Mouse (Mus musculus) adrenal gland, postnatal 25 days (tissue): ENCODE data around the gene Eif3k. TPM values are rescaled to one million over a fixed set of nuclear protein-coding genes. Genes with fewer than 3 reads are reported as not detected.
"Not testable (repeated sequence)": the region's sequence is repeated elsewhere in the genome, so short reads cannot be mapped to it uniquely, and the experiment has no call there.

Experiments
- DNase-seq: peaks from one replicate; pipeline ENCODE4 v3.0.0; 2021; ENCODE audit warnings: mixed read lengths
- total RNA-seq: library from RNA; stranded (reverse); gene quantifications from 2 replicates; pipeline ENCODE4 v1.2.3, GENCODE M21; 2021

The Eif3k gene
- total RNA-seq, 1 experiment from 2014 or later = 254 TPM

GRCm38 (mm10) chr7:28985207-28985606 is 3.5 kb upstream of the Eif3k start:
- no peak for DNase-seq

DNA sequence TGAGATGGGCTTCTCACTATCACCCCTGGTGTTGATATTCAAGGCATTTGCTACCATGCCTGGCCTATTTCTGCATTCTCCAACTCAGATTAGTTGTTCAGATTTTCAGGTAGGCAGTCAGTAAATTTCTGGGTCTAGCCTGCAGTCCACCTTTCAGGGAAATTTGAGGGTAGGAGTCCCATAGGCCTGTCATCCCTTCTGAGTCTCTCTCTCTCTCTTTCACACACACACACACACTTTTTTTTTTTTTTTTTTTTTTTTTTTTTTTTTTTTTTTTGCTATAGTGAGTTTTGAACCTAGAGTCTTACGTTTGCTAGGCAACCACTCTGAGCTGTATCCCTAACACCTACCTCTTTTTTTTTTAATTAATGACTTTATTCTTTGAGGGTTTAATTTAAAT is 2.8 kb upstream of the Eif3k start:
- DNase-seq = no peak

GRCm38 (mm10) chr7:28983849-28984248 is 2.2 kb upstream of the Eif3k start:
- DNase-seq = no peak

DNA sequence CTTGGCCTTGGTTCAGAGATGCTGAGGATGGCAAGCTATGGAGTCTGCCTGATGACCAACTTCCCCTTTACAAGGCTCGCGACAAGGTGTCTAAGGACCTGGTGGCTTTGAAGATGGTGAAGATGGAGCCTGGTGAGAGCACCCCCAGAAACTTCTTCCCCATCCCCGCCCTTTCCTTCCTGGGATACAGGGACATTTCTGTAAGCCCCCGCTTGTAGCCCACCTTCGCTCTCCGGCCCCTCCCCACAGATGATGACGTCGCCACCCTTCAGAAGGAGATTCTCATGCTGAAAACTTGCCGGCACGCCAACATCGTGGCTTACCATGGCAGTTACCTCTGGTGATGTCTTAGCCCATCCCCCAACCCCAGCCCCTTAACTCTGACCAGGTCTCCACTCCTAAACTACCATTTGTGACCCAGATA is 1.5 kb upstream of the Eif3k start:
- DNase-seq = no peak

GRCm38 (mm10) chr7:28982274-28983013 is 780 bp upstream of the Eif3k start:
- DNase-seq = no peak

DNA sequence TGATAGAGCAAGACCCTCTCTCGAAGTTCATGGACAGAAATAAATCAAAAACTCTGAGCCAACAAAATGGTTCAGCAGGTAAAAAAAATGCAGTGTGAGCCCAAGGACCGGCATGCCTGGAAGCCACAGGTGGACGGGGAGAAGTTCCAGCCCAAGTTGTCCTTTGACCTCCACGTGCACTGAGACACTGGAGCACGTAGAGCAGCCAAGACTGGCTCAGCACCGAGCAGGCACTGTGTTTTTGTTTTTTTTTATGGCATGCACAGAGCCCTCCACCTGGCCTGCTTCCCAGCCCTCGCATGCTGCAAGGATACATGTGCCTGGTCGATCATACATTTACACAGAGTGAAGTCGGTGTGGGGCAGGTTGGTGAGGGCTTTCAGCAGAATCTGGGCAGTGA is 4.1 kb downstream of the Eif3k start:
- DNase-seq = no peak

- no peak for DNase-seq
These were observed 8.6 kb downstream of the Eif3k start for GRCm38 (mm10) chr7:28973025-28973424.

- peak; percentile 83 for DNase-seq
These were observed 9.1 kb downstream of the Eif3k start for GRCm38 (mm10) chr7:28972542-28972985.

GRCm38 (mm10) chr7:28971770-28972269 is 9.8 kb downstream of the Eif3k start:
- DNase-seq = peak; percentile 56

DNA sequence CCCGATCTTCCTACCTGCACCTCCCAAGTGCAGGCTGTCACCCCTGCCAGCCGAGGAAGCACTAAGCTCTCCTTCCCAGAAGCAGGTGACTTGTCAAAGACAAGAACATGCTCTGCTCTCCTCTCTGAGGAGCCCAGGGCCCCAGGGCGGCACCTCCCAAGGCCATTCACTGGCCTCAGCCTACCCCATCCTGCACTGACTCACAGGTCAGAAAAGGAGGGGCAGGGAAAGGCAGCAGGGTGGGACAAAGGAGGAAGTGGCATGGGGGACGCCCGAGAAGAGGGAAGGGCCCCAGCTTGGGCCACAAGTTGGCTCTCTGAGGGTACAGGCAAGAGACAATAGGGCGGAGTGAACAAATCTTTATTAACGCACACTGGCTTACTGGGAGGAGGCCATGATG is 10.6 kb downstream of the Eif3k start:
- no peak for DNase-seq

GRCm38 (mm10) chr7:28969672-28970394 is 11.8 kb downstream of the Eif3k start:
- DNase-seq = no peak

DNA sequence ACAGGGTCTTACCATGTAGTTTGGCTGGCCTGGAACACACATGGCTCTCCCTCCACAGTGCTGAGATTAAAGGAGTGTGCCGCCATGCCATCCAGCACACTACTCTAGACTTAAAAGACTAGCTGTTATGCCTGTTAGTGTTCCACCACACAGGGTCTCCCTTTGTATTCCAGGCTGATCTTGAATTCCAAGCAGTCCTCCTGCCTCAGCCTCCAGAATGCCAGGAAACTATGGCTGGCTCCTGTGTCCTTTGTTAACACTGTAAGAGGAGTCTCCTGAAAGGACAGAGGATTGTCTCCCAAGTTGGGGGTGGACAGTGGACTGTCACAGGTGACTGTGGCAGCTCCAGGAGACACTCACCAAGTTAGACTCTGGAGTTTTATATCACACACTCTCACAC is 12.4 kb downstream of the Eif3k start:
- DNase-seq = no peak

- not testable (repeated sequence) for DNase-seq
These were observed 13.5 kb downstream of the Eif3k start for GRCm38 (mm10) chr7:28968120-28968519.

- DNase-seq = no peak
These were observed 14.7 kb downstream of the Eif3k start for GRCm38 (mm10) chr7:28966751-28967505.

DNA sequence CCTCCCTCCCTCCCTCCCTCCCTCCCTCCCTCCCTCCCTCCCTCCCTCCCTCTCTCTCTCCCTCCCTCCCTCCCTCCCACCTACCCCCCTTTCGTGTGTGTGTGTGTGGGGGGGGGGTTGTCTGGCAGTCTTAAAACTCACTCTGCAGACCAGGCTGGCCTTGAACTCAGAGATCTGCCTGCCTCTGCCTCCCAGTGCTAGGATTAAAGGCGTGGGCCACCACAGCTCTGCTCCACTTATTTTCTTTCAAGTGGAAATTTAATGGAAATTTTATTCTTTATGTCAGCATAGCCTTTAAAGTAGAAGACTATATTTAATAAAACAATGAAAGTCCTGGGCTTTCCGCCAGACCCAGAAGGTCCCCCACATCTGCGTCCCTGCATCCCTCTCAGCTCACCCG is 15.5 kb downstream of the Eif3k start:
- DNase-seq = no peak

GRCm38 (mm10) chr7:28965346-28965840 is 16.3 kb downstream of the Eif3k start:
- no peak for DNase-seq

DNA sequence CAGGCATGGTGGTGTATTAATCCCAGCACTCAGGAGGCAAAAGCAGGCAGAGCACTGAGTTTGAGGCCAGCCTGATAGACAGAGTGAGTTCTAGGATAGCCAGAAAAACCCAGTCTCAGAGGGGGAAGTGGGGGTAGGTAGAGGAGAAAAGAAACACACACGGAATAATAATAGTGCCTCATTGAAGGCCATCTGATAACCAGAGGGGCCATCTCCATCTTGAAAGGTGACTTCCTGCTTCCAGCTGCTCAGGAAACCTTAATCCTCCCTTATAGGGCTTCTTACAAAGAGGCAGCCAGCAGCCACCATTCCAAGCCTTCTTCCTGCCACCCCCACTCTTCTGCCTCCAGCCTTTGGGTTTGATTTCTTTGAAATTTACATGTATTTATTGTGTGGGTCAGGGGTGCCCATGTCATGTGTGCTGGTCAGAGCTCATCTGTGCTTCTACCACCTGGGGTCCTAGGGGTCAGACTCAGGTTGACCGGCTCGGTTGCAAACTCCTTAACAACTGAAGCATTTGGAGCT is 18.2 kb downstream of the Eif3k start:
- DNase-seq = no peak

DNA sequence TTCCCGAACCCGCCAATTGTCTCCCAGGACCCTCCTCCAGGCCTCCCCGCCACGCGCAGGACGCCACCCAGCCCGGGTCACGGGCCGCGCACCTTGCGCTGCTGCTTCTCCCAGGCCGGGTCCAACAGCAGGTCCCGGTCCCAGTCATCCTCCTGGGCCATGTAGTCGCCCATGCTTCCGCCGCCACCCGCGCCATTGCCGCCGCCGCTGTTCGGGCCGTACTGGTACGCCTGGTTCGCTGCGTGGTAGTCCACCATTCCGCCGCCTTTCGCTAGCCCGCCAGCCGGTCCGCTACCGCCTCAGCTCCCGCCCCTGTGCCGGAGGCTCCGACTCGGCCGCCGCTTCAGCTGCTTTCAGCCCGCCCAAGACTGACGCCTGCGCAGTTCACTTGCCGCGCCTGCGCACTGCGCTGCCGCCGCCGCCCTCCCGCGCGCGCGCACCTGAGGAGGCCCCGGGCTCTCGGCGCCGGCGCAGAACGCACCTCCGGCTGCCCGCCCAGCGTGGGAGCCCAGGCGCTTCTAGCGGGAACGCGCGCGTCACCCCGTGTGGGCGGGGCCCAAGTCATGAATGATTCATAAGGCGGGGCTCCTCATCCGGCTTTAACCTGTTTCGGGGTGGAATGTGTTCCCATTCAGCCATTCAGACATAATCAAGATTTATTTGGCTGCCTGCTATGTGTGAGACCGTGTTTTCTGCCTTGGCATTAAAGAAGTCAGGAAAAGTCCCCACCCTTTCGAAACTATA is 19.6 kb downstream of the Eif3k start, which contains the start of gene Actn4:
Gene Actn4 (minus strand): TSS at position 414 of the 744 bp plus-strand sequence.
- DNase-seq = peak; percentile 99

- no peak for DNase-seq
These were observed 20.1 kb downstream of the Eif3k start for GRCm38 (mm10) chr7:28961584-28961926.

- DNase-seq = no peak
These were observed 21.2 kb downstream of the Eif3k start for GRCm38 (mm10) chr7:28960354-28961046.

- DNase-seq = no peak
These were observed 22.1 kb downstream of the Eif3k start for GRCm38 (mm10) chr7:28959505-28960045.
